Mouse (Mus musculus) urinary bladder, postnatal 4 days (tissue): Measurements from ENCODE around the gene Cspg5.

ENCODE experiments used
- DNase-seq, 2 experiments: peaks; one replicate each; pipeline ENCODE4 v3.0.0; 2021 to 2022; ENCODE audit warnings: low spot score in 2 of 2

Cspg5 gene

GRCm38 (mm10) chr9:110243221-110243833, at the start of gene Cspg5:
TSS of gene Cspg5 (plus strand) at chr9:110243783.
- no peak for DNase-seq

GRCm38 (mm10) chr9:110199870-110200269, 43.7 kb upstream of the Cspg5 start:
- no peak for DNase-seq

GRCm38 (mm10) chr9:110205526-110206404, 37.8 kb upstream of the Cspg5 start:
- DNase-seq = no peak

- no peak for DNase-seq
Measured at GRCm38 (mm10) chr9:110206437-110206836, 37.1 kb upstream of the Cspg5 start.

DNA sequence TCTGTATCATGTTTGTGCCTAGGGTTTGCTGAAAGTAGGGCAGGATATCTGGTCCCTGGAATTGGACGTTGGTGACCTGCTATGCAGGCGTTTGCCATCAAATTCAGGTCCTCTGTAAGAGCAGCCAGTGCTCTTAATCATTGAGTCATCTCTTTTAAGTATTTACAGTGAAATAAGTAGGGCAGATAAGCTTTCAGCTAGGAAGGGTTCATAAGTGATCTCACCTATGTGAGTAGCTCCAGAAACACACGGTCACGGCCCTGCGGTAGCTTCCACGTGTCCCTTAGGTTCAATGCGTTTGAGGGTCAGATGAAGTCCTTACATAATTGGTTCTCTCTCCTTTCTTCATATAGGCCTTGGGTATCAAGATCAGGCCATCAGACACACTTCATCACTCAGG, 35.3 kb upstream of the Cspg5 start:
- no peak for DNase-seq

- DNase-seq = no peak
Measured at GRCm38 (mm10) chr9:110208967-110209366, 34.6 kb upstream of the Cspg5 start.

DNA sequence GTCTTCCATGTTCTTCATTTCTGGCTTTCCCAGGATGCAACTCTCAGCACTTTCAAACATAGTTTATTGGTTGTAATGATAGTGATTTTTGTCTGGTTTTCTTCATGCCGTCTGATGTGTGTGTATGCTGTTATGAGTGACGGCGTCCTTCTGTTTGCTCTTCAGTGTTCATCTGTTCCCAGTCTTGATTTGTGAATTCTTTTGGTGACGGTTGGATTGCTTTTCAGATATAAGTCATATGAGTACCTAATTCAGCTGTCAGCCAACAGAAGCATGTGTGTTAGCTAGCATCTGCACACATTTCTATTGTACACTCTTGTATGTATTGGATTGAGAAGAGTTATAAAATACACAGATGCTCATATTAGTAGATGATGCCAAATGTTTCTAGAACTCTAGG, 19.3 kb upstream of the Cspg5 start:
- DNase-seq = no peak

DNA sequence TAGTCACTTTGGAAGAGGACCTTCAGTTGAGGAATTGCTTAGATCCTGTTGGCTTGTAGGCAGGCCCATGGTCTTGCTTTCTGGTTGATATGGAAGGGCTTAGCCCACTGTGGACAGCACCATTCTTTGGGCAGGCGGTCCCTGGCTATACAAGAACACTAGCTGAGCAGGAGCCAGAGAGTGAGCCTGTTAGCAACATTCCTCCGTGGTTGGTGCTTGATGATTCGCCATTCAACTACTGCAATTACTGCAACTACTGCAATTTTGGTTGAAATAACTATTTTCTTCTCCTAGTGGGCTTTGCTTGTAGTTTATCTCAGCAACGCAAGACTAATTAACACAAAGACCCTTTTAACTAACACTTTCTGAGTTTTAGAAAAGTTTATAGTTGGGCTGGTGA, 17.4 kb upstream of the Cspg5 start:
- no peak for DNase-seq

- DNase-seq = no peak
Measured at GRCm38 (mm10) chr9:110228671-110229070, 14.9 kb upstream of the Cspg5 start.

DNA sequence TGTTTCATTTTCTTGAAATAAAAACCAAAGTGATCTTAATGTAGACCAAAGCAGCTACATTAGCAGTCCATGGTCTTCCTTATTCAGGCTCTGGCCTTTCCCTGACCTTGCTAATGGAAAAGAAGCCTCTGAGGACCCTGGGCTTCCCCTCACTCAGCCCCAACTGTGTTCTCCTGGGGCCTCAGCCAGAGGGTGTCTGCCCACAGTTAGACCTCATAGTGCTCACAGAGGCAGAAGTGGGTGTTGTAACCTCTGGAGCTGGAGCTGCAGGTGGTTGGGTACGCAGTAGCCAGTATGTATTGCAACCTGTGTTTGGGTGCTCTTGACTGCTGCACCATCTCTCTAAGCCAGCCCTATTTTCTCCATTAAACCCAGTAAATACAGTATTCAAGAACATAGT, 14.5 kb upstream of the Cspg5 start:
- DNase-seq = no peak

DNA sequence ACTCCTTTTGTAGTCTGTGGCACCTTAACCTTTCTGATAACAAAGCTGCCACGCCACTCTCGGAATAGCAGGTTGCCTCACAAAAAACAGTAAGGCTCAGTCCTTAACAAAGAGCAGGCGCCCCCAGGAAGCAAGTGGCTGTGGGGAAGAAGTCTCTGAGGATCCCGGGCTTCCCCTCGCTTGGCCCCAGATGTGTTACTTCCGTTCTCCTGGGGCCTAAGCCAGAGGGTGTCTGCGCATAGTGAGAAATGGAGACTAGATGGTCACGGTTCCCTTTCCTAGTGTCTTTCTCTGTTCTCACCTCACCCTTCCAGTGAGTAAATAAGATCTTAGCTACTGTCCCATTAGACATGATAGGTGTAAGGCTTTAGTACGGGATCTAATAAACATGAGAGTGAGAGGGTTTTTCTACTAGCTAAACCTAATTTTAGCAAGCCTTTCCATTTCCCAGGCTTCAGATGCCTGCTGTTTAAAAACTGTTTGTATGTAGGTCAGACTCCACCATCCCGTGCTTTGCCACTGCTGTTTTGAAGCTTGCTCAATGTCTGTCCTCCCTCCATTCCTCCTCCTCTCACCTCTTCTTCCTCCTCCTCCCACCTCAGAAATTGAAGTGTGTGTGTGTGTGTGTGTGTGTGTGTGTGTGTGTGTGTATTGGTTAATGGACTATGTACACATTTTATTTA, 13.9 kb upstream of the Cspg5 start:
- no peak for DNase-seq

GRCm38 (mm10) chr9:110230395-110231071, 13.1 kb upstream of the Cspg5 start:
- no peak for DNase-seq

DNA sequence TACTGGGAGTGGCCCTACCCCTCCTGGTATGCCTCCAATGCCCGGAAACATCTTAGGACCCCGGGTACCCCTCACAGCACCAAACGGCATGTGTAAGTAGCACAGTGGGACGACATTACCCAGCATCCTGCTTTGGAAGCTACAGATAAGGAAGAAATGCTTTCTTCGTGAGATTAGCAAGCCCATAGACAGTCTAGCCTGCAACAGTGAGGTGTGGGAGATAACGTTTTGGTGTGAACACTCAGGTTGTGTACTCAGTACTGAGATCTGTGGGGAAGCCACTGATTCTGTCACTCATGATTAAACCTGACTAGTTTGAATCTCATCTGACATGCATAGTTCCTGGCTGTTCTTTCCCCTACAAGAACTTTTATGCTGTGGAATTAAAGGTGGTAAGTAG, 8.6 kb upstream of the Cspg5 start:
- no peak for DNase-seq

DNA sequence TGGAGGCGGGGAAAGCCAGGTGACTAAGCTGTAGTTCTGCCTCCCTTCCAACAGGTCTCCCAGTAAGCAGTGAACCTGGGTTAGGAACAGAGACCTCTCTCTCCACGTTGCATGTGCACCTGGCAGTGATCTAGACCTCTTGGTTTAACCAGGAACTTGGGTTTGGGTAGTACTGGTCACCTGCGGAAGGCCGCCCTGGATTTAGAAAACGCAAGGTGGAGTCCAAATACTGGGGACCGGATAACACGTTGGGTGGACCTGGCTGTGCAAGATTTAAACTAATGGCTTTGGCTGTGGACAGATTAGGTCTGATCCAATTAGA, 945 bp downstream of the Cspg5 start:
- DNase-seq = no peak

DNA sequence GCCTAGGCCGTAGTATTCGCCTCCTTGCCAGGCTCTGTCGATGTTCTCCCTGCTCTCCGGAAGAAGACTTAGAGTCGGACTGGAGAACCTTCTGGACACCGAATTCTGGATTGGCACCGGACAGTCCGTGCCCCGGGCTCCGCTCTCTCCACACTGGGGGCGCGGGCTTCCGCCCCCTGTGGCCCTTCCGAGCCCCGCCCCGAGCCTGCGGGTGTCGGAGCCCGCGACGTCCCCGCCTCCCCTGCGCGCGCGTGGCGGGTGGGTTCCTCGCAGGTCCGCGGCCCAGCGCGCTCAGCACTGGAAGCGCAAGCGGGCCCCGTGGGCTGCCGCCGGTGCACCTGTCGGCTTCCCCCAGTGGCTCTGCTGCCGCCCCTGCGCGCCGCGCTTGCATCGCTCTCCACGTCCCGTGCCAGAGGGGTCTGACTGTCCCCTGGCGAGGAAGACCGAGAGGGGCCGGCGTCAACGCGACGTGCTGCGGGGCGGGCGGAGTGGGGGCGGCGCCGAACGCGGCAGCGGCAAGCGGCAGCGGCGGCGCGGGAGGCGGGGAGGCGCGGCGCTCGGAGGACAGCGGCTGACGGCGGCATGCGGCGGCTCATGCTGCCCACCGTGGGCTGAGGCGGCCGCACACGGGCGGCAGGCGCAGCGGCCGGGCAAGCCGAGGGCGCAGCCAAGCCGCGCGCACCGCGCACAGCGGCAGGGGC, 1.5 kb downstream of the Cspg5 start:
- DNase-seq = no peak

- peak in 1 of 2 experiments; percentile 41 for DNase-seq
Measured at GRCm38 (mm10) chr9:110245590-110246320, 2.2 kb downstream of the Cspg5 start.

DNA sequence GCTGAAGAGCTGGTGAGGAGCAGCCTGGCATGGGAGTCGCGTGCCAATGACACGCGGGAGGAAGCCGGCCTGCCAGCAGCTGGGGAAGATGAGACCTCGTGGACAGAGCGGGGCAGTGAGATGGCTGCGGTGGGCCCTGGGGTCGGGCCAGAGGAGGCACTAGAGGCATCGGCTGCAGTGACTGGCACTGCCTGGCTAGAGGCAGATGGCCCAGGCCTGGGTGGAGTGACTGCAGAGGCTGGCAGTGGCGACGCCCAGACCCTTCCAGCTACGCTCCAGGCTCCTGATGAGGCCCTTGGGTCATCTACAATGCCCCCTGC, 2.7 kb downstream of the Cspg5 start:
- no peak for DNase-seq

DNA sequence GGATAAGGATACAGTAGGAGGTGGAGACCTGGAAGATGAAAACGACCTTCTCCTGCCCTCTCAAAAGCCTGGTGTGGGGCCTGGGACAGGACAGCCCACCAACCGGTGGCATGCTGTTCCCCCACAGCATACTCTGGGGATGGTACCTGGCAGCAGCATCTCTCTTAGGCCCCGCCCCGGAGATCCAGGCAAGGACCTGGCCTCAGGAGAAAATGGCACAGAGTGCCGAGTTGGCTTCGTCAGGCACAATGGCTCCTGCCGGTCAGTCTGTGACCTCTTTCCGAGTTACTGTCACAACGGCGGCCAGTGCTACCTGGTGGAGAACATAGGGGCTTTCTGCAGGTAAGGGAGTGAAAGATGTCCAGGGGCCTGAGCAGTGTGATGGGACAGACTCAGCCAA, 3.5 kb downstream of the Cspg5 start:
- DNase-seq = no peak

- no peak for DNase-seq
Measured at GRCm38 (mm10) chr9:110248861-110249260, 5.3 kb downstream of the Cspg5 start.

- no peak for DNase-seq
Measured at GRCm38 (mm10) chr9:110249823-110250543, 6.4 kb downstream of the Cspg5 start.

DNA sequence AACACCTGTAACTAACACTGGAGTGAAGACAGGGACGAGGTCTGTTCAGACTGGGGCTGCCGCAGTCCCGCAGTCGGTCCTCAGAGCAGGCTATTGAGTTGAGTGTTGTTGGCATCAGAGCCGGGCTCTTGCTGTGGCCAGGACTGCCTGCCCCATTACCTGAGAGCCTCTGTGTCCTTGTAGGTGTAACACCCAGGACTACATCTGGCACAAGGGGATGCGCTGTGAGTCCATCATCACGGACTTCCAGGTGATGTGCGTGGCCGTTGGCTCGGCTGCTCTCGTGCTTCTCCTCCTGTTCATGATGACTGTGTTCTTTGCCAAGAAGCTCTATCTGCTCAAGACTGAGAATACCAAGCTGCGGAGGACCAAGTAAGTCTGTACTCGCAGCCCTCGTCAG, 7.2 kb downstream of the Cspg5 start:
- no peak for DNase-seq
